In the genomic region with DNA sequence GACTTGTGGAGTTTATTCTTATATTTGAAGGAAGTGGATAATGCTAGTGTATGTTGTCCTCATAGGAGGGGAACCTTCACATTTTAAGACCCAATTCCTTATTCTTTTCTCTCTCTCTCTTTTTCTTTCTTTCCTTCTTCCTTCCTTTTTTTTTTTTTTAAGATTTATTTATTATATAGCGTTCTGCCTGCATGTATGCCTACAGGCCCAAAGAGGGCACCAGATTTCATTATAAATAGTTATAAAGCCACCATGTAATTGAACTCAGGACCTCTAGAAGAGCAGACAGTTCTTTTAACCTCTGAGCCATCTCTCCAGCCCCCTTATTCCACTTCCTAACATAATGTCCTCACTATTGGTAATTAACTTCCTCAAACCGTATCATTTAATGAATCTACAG, we compare ENCODE assay signal across 8 mouse cellular contexts. TPM values are rescaled to one million over a fixed set of nuclear protein-coding genes. Genes with fewer than 3 reads are reported as not detected.
DNase-seq lines count a peak whose midpoint lies in the region; ATAC-seq and TF ChIP-seq lines count a peak whose summit lies in the region.

No protein-coding gene starts in this region.

- H3K4me1 ChIP-seq in liver, adult 2 months (ENCODE audit: control insufficient read depth, insufficient read depth, low read length): peaks cover 2% of the 10 kb centered on the region; the same call in 1 of the 2 replicates
- peaks cover 8% of the 10 kb centered on the region; the same call in 1 of the 2 replicates for H3K4me1 ChIP-seq in hindbrain, embryonic 14.5 days (replicated peaks; ENCODE audit: control insufficient read depth, insufficient read depth, low read length)
- H3K4me1 ChIP-seq in midbrain, postnatal 0 days (ENCODE audit: insufficient read depth, low read length): no peaks in the 10 kb centered on the region

- intact Hi-C loops in left cerebral cortex, postnatal 25 days (cut with DNase I): loop anchor here (5.0 kb wide), 1 partner anchor 101 kb away; the partner anchor contains the start of genes Cebpz and Ndufaf7

- no peak for TF ChIP-seq POLR2A in liver, adult 2 months (IDR thresholded peaks at IDR 0.05; ENCODE audit: extremely low read depth, insufficient read depth, low read length)
- TF ChIP-seq POLR2A in brain, embryonic 14.5 days (IDR thresholded peaks at IDR 0.05; ENCODE audit: borderline replicate concordance, extremely low read depth, insufficient read depth, insufficient read length, poor library complexity, severe bottlenecking): no peak

- H3K27me3 ChIP-seq in liver, adult 2 months (ENCODE audit: control insufficient read depth, insufficient read depth, low read length): no peaks in the 10 kb centered on the region
- H3K27me3 ChIP-seq in hindbrain, embryonic 14.5 days (ENCODE audit: control insufficient read depth, insufficient read depth, low read length): no peaks in the 10 kb centered on the region
- H3K27me3 ChIP-seq in midbrain, postnatal 0 days (ENCODE audit: insufficient read depth, low read length): no peaks in the 10 kb centered on the region

- no peak for DNase-seq in liver, adult 2 months (ENCODE audit: extremely low read depth, low read depth, low spot score)
- no peak for DNase-seq in liver
- DNase-seq in brain, embryonic 14.5 days (ENCODE audit: low read depth): peak; percentile 25
- no peak for DNase-seq in hindbrain, embryonic 14.5 days (ENCODE audit: low spot score)
- peak; percentile 41 for DNase-seq in midbrain, postnatal 0 days (ENCODE audit: low spot score)
- DNase-seq in adrenal gland, adult 18-20 months (ENCODE audit: low spot score in 2 of 2): no peak
- DNase-seq in left cerebral cortex, postnatal 25 days (ENCODE audit: low spot score in 2 of 2): no peak

- peak overlapping the region; percentile 56 for H3K27ac ChIP-seq in liver, adult 2 months (replicated peaks; ENCODE audit: insufficient read depth, low read depth, low read length)
- H3K27ac ChIP-seq in hindbrain, embryonic 14.5 days: peak overlapping the region; percentile 80
- peak overlapping the region; percentile 73 for H3K27ac ChIP-seq in midbrain, postnatal 0 days (ENCODE audit: low read depth, low read length)

- H3K36me3 ChIP-seq in liver, adult 2 months (ENCODE audit: control insufficient read depth, insufficient read depth, low read length): peaks cover 18% of the 10 kb centered on the region; the same call in 1 of the 2 replicates
- H3K36me3 ChIP-seq in hindbrain, embryonic 14.5 days (replicated peaks; ENCODE audit: control insufficient read depth, insufficient read depth): peaks cover 37% of the 10 kb centered on the region
- H3K36me3 ChIP-seq in midbrain, postnatal 0 days (ENCODE audit: insufficient read depth, low read length): peaks cover 24% of the 10 kb centered on the region

- 39% methylated on average over 2 of the region's 2 CpGs for WGBS in liver, adult 2 months
- WGBS in hindbrain, embryonic 14.5 days: 38% methylated on average over 2 of the region's 2 CpGs
- 20% methylated on average over 2 of the region's 2 CpGs for WGBS in midbrain, postnatal 0 days

- no peak for TF ChIP-seq CTCF in liver, adult 2 months (IDR thresholded peaks at IDR 0.05; ENCODE audit: low read depth, low read length)
- no peak for TF ChIP-seq CTCF in brain, embryonic 14.5 days (IDR thresholded peaks at IDR 0.05; ENCODE audit: borderline replicate concordance, extremely low read depth, insufficient read depth, insufficient read length)
- peak; percentile 54 for TF ChIP-seq CTCF in midbrain, postnatal 0 days (IDR thresholded peaks at IDR 0.05)

- H3K79me2 ChIP-seq in liver, adult 2 months (ENCODE audit: control insufficient read depth, insufficient read depth, low read length): no peaks in the 10 kb centered on the region

- H3K9me3 ChIP-seq in hindbrain, embryonic 14.5 days (ENCODE audit: control insufficient read depth, low read length): no peaks in the 10 kb centered on the region
- no peaks in the 10 kb centered on the region for H3K9me3 ChIP-seq in midbrain, postnatal 0 days (ENCODE audit: low read length)

- H3K9ac ChIP-seq in liver, adult 2 months (ENCODE audit: low read depth, low read length): peak overlapping the region; percentile 79
- peak overlapping the region; percentile 70 for H3K9ac ChIP-seq in hindbrain, embryonic 14.5 days
- H3K9ac ChIP-seq in midbrain, postnatal 0 days (replicated peaks; ENCODE audit: low read length, poor library complexity, severe bottlenecking): peak overlapping the region; percentile 65

- H3K4me3 ChIP-seq in liver, adult 2 months (ENCODE audit: insufficient read depth, low read depth, low read length): peak overlapping the region; percentile 75
- peak overlapping the region; percentile 96 for H3K4me3 ChIP-seq in hindbrain, embryonic 14.5 days (replicated peaks; ENCODE audit: low read length)
- peak overlapping the region; percentile 85 for H3K4me3 ChIP-seq in midbrain, postnatal 0 days (ENCODE audit: low read depth, low read length)

- H3K4me2 ChIP-seq in hindbrain, embryonic 14.5 days (replicated peaks): peak overlapping the region; percentile 90
- H3K4me2 ChIP-seq in midbrain, postnatal 0 days (ENCODE audit: low read depth, low read length, poor library complexity, severe bottlenecking): peak overlapping the region; percentile 89

- no peak for ATAC-seq in hindbrain, embryonic 14.5 days (ENCODE audit: low FRiP score)
- no peak for ATAC-seq in midbrain, postnatal 0 days (ENCODE audit: low FRiP score)
- no peak for ATAC-seq in activated CD4-positive, CD25-positive, alpha-beta regulatory T cell, adult 4 months

RNA-seq across cellular contexts. Expression of gene Gpatch11, which starts 0.7 kb away (rescaled TPM):
- 7.9 and 8.1 TPM in 2 replicates for total RNA-seq in liver, adult 2 months (2014; rRNA removed)
- polyA plus RNA-seq in liver, adult 2 months (2012; rRNA removed): 4.7 and 4.9 TPM in 2 replicates
- 23.3 and 24.0 TPM in 2 replicates for polyA plus RNA-seq in brain, embryonic 14.5 days (2012; rRNA removed)
- polyA plus RNA-seq in hindbrain, embryonic 14.5 days (2014; fragmentation: Nextera tagmentation; extraction: Ambion mirVana): 48.7 and 55.3 TPM in 2 replicates
- total RNA-seq in midbrain, postnatal 0 days (2014; rRNA removed): 31.9 and 38.2 TPM in 2 replicates
- 48.5 and 49.0 TPM in 2 replicates for polyA plus RNA-seq in midbrain, postnatal 0 days (2015; fragmentation: Nextera tagmentation; extraction: Ambion mirVana)
- 10 to 100 TPM; 22.6 to 26.7 TPM for total RNA-seq in adrenal gland, adult 18-20 months (2021)
- 100 to 1,000 TPM in 1 of 2 experiments, 10 to 100 TPM in 1; 77.1 to 109 TPM for polyA plus RNA-seq in activated CD4-positive, CD25-positive, alpha-beta regulatory T cell, adult 4 months (2017; shearing (Covaris generic))
- total RNA-seq in left cerebral cortex, postnatal 25 days (2021): 10 to 100 TPM; 40.9 to 43.0 TPM

RNA-seq across cellular contexts. Expression of gene Heatr5b, which starts 0.9 kb away (rescaled TPM):
- 8.3 and 10.0 TPM in 2 replicates for total RNA-seq in liver, adult 2 months (2014; rRNA removed)
- polyA plus RNA-seq in liver, adult 2 months (2012; rRNA removed): 7.5 and 8.9 TPM in 2 replicates
- polyA plus RNA-seq in brain, embryonic 14.5 days (2012; rRNA removed): 32.6 and 41.0 TPM in 2 replicates
- 20.1 and 21.4 TPM in 2 replicates for polyA plus RNA-seq in hindbrain, embryonic 14.5 days (2014; fragmentation: Nextera tagmentation; extraction: Ambion mirVana)
- total RNA-seq in midbrain, postnatal 0 days (2014; rRNA removed): 52.0 and 56.6 TPM in 2 replicates
- 11.5 and 11.7 TPM in 2 replicates for polyA plus RNA-seq in midbrain, postnatal 0 days (2015; fragmentation: Nextera tagmentation; extraction: Ambion mirVana)
- 10 to 100 TPM; 32.9 to 35.3 TPM for total RNA-seq in adrenal gland, adult 18-20 months (2021)
- polyA plus RNA-seq in activated CD4-positive, CD25-positive, alpha-beta regulatory T cell, adult 4 months (2017; shearing (Covaris generic)): 1 to 10 TPM; 8.7 to 10.0 TPM
- total RNA-seq in left cerebral cortex, postnatal 25 days (2021): 10 to 100 TPM; 53.5 to 56.2 TPM

RNA-seq across cellular contexts. Expression of gene Eif2ak2, which starts 46.3 kb away (rescaled TPM):
- 11.1 and 15.3 TPM in 2 replicates for total RNA-seq in liver, adult 2 months (2014; rRNA removed)
- polyA plus RNA-seq in liver, adult 2 months (2012; rRNA removed): 2.3 and 2.5 TPM in 2 replicates
- polyA plus RNA-seq in brain, embryonic 14.5 days (2012; rRNA removed): 1.2 and 2.3 TPM in 2 replicates
- 2.1 and 4.3 TPM in 2 replicates for polyA plus RNA-seq in hindbrain, embryonic 14.5 days (2014; fragmentation: Nextera tagmentation; extraction: Ambion mirVana)
- total RNA-seq in midbrain, postnatal 0 days (2014; rRNA removed): 3.3 and 4.0 TPM in 2 replicates
- polyA plus RNA-seq in midbrain, postnatal 0 days (2015; fragmentation: Nextera tagmentation; extraction: Ambion mirVana): 3.1 and 4.0 TPM in 2 replicates
- 10 to 100 TPM; 18.8 to 20.7 TPM for total RNA-seq in adrenal gland, adult 18-20 months (2021)
- polyA plus RNA-seq in activated CD4-positive, CD25-positive, alpha-beta regulatory T cell, adult 4 months (2017; shearing (Covaris generic)): 10 to 100 TPM; 23.5 to 37.7 TPM
- total RNA-seq in left cerebral cortex, postnatal 25 days (2021): 1 to 10 TPM; 3.5 to 4.5 TPM

Comparison
In these comparisons a context has a peak if more than half of its experiments do, and no peak if none do; other contexts are left out.
1. DNase-seq: peak in brain, embryonic 14.5 days (single experiment) and midbrain, postnatal 0 days (single experiment); none in liver, adult 2 months (single experiment), liver (single experiment), hindbrain, embryonic 14.5 days (single experiment), adrenal gland, adult 18-20 months (0 of 2) and left cerebral cortex, postnatal 25 days (0 of 2).
2. Peak in every context shown above with its lines, with median percentiles within 50 percentile points of each other: H3K27ac ChIP-seq, H3K4me3 ChIP-seq and H3K9ac ChIP-seq.